Mouse (Mus musculus) frontal cortex, postnatal 36 days (tissue): ENCODE results near the gene Ifnk.

Experiments used
- DNase-seq, 2 experiments: peaks; one replicate each; pipeline ENCODE4 v3.0.0; 2022; ENCODE audit warnings: low spot score in 2 of 2

The Ifnk gene

DNA sequence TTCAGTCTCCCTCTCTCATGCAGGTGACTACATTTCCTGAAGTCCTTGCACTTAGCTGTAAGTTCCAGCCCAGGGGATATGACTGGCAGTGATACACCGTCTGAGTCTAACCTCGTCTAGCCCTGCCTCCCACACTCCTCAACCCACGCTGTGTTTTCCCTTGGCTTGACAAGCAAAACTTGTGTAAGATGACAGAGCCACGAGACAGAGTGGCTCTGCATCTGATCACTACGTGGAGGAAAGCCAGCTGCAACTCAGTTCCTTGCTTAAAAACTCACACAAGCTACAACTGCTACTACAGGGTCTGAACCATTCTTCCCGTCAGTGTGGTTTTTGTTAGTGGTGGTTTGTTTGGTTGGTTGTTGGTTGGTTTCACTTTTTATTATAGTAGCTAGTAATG lies 11.5 kb upstream of the Ifnk start:
- no peak for DNase-seq

DNA sequence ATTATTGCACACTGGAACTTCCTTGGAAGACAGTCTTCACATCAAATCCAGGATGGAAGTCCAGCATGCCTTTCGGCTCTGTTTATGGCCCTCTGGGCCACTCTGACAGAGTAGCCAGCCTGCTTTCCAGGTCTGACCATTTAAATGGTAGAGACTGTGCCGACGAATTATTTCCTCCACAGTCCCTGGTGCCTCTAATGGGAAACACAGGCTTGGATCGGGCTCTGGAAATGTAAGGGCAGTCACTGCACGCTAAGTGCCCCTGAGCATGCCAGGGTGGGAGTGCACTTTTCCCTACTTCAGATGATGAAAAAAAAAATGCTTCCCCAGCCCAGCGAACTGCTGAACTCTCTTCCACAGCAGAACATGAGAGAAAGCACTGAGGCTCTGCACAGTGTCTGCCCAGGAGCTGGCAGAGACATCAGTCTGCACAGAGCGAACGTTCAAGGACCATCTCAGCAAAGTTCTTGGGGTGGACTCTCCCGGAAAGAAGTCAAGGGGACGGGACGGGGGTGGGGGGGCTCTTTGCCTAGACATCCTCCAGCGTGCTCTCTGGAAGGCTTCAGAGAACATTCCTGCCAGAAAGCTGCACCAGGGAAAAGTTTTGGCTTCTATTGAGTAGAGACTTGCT lies 8.3 kb upstream of the Ifnk start:
- DNase-seq, result no peak

DNA sequence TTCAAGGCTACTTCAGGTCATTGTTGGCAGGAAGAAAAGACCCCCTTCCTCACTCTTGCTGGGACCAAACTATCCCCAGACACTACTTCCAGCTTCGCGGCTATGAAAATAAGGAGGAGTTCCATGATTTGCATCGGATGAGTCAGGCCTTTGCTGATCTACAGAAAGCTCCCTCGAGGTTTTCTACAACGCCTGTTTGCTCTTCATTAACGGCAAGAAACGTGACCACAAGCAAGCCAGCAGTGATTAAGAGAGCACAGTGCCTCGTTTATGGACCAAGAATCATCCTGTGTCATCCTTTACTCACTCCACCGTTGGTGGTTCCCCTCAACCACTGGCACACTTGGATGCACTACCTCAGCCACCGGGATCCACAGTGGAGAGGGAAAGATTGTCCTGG lies 6.1 kb upstream of the Ifnk start:
- no peak for DNase-seq

DNA sequence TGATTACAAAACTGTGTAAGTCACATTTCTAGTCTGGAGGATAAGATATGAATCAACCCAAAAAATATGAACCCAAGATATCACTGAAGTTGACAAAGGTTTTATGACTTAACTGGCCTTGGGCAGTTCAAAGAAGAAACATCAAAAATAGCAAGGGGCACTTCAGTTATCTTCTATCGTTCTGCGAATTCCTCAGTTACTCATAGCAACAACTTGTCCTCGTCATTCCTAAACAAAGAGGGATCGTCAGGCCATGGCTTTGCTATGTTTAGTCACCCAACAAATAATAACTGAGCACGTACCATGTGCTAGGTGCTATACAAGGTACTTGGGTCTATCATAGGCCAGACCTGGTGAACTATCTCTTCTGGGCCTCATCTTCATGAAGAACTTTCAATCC lies 5.3 kb upstream of the Ifnk start:
- DNase-seq, result no peak

DNA sequence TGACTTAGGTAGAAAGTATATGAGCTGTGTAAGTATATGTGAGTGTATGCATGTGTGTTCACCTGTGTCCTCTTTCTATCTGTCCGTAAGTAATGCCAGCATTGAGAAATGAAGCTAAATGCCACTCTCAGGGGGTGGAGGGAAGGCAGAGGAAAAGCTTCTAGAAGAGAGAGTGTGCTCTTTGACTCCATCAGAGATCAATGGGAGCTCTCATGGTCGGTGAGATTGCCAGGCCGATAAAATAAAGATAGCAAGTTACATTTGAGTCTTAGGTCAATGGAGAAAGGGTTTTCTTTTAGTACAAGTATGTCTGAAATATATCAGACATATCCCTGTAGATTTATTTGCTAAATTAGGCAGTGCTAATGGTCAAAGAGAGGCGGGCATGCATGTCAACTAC lies 3.5 kb upstream of the Ifnk start:
- no peak for DNase-seq

DNA sequence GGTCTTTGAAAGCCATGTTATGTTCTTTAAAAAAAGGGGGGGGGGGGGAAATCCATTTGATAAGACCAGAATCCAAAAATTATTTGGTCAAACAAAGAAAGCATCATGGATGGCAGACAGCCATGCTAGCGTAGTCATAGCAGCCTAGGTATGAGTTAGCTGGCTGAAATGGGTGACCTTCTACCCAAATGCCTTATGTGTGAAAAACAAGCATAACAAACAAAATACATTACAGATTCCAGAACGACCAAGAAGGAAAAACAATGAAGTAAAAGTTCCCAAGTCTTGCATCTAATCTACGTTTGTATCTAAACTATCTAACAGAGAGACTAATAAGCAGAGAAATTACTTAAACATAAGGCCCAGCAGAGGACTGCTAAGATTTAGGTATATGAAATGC lies 1.1 kb upstream of the Ifnk start:
- DNase-seq, result no peak

DNA sequence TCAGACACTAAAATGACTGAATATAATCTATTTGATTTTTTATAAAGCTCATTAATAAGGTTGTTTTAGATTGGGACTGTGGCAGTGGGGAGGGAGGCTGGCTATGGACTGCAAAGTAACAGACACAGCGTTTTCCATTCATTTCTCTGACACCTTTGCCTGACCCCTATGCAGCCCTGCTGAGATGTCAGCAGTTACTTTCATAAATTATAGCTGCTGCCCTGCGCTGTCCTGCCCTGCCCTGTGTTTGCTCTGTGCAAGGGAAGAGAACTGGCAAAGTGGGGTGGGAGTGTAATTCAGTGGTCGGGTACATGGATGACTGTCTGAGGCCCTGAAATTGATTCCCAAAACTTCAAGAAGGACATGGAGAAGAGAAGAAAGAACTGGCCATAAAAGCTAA lies 2.2 kb downstream of the Ifnk start:
- no peak for DNase-seq

DNA sequence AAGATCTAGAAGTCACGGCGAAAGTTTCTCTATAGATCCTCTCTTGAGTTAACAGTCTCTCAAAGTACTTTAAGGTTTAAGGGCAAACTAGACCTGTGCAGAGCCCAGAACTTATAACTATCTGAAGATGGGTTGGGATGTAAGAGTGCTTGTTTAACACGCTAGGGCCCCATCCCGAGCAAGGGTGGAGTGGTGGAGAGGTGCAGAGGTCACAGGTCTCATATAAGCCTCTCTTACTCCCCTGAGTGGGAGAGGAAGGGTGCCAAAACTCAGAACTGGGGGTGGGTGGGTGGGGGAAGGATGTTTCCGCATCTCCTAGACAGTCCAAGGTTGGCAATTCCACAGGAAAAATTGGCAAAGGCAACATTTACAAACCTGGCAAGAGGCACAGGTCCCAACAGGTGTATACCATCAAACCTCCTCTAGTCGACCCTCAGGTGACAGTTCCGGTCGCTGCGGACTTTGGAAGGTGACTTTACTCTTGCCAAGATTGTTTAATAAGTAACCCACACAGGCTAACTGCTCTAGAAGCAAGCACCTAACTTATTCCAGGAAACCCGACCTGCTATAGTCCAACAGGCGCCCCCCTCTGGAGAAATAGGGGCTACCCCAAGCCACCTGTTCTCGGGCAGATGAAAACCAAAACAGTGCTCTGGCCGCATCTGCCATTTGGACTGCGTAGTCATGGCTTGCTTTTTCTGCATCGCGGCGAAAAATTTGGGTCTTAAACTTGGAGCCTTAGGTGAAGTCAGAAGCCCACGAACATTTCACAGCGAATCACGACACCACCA lies 3.5 kb downstream of the Ifnk start:
- no peak for DNase-seq

DNA sequence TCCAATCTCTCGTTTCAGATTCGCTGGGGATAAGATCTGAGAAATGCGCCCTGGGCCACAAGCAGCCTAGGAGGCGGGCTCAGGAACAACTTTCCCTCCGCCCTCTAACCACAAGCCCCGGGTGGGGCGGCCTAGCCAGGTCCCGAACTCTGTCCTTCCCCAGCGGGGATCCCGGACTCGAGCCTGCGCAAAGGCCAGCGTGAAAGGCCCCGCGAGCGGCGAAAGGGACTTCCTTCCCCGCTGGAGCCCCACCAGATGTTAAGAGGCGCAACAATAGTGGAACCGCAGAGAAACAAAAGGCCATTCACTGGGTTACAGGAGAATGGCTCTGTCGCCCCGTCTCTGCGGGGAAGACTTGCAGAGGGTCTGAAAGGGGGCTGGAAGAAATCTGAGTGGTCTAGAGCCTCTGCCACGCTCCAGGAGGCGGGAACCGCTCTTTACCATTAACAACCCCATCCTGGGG lies 4.3 kb downstream of the Ifnk start:
- DNase-seq, result peak in 1 of 2 experiments; percentile 22

DNA sequence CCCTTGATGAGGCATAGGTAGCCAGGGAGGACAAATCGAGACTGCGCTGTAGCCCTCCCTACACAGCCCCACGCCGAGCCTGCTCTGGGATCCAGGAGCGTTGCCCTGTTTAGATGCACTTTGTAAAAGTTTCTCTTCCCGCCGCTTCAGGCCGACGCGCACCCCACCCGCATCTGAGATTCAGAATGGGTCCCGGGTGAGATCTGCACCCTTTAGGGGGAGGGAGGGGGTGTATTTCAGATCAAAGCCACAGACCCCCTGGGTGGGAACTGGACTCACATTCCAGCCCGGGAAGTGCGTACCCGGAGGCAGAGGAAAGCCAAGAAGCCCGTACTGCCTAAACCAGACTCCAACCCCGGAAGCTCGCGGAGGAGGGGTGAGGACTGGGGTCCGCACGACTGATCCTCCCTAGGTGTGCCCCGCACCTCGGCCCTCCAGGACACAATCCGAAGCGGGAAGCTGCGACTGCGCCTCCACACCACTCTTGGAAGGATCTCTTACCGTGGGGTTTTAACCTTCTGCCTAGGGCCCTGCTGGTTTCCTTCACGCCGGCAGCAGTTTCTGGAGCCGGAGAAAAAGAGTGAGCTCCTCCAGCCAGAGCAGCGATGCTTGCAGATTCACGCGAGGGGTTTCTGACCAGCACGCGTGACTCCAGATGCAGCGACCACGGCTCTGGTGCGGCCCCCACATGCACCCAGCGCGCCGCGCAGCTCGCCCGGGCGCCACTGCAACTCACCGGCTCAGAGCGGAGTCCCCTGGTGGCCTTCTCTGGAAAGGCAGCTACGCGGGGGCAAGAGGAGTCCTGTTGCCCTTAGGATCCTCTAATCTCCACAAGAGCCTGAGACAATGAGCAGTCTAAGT lies 5.1 kb downstream of the Ifnk start, which contains the start of gene Mob3b:
TSS of gene Mob3b (minus strand) at position 734 of the 861 bp plus-strand sequence.
- DNase-seq, result peak; percentile 80 to 84

DNA sequence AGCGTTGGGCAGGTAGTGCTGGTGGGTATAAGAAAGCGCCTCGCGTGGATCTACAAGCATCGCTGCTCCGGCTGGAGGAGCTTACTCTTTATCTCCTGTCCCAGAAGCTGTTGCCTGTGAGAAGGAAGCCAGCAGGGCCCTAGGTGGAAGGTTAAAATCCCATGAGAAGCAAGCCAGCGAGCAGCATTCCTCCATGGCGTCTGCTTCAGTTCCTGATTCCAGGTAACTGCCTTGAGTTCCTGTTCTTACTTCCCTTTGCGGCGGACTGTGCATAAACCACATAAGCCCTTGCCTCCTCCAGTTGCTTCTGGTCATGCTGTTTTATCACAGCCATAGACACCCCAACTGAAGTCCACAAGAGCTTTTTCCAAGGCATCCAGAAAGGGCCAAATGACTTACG lies 6.0 kb downstream of the Ifnk start:
- no peak for DNase-seq

DNA sequence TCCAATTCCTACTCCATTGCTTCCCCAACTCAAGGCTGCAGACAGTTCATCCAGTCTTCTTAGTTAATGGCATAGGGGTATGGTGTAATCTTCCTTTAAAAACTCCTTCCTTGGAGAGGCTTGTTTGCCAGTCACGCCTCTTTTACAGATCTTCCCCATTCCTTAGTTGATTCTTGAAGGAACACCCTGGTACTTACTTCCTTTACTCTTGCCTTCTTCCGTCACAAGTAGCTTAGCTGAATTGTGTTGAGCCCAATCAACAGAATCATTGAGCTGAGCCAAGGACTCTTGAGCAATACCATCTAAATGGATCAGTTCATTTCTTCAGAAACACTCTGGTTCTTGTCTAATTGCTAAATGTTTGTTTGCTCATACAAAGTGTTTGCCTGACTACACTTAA lies 13.4 kb downstream of the Ifnk start:
- no peak for DNase-seq

DNA sequence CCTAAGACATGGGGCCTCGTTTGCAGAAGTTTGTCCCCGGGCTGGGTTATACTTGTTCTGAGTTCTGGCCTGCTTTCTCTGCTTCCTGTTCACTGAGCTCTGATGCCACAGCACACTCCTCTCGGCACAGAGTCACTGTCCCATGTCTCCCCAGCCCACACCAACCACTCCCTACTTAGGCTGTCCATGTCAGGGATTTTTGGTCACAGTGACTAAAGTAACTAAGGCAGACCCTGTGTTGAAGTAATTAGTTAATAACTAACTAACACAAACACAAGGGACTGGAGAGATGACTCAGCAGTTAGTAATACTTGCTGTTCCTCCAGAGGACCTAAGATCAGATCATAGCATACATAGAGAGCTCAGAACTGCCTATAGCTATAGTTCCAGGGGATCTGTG lies 14.1 kb downstream of the Ifnk start:
- no peak for DNase-seq

DNA sequence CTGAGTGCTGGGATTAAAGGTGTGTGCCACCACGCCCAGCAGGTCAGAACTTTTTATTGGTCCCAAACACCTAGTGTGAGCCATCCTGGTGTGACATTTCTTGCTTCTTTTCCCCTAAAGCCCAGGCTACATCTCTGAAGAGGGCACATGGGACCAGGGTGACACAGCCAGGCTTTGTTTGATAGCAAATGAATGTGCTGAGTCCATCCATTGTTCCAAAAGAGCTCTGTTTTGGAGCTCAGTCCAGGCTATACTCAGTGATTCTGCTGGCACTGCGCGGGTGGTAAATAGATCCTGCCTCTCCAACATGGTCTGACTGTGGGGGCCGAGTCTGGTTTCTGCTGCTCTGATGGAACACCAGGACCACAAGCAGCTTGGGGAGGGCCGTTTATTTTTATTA lies 16.0 kb downstream of the Ifnk start:
- DNase-seq, result no peak

DNA sequence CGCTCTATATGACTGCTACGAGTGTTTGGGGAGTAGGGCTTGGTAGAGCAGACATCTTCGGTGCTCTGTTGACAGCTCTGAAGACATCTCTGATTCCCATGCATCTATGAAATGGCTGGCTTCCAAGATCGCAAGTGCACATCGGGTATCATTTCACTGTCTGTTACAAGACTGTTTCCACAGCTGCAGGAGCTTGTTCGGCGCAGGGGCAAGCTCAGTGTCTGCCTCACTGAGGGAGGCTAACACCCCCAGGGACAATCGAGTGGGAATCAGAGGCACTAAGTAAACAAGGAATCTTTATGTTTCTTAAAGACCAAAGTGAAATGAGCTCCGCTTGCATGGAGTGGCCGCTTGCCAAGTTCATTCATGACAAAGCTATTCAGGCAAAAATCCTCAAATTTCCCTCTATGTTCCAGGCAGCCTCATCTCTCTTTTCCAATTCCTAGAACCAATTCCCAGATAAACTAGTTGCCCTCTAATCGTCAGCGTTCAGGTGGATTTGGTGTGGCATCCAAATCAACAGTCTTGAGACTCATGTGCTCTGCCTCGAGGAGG lies 17.8 kb downstream of the Ifnk start:
- no peak for DNase-seq

DNA sequence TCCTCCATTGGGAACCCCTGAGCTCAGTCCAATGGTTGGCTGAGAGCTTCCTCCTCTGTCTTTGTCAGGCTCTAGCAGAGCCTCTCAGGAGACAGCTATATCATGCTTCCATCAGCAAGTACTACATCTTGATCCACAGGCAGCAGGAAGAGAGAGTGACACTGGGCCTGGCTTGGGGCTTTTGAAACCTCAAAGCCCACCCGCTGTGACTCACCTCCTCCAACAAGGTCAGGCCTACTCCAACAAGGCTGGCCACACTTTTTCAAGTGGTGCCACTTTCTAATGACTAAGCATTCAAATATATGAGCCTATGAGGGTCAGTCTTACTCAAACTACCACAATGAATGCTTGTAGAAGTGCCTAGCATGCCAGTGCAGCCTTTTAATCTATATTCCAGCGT lies 20.6 kb downstream of the Ifnk start:
- DNase-seq, result no peak

DNA sequence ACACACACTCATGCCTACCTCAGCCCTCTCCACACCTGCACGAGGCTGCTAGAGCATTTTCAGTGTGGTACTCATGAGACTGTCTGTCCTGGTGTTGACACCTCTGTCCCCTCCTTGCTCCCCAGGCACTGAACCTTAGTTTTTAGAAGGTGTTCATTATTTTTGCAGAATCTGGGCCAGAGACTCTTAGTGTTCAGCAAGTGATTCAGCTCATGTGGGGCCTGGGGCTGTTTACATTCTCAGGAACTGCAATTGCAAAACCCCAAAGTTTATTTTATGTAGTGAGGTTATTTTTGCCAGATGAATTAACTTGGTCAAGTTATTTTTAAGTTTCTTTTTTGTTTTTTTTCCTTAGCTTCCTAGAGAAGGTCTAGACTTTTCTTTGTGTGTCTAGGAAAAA lies 21.7 kb downstream of the Ifnk start:
- no peak for DNase-seq

DNA sequence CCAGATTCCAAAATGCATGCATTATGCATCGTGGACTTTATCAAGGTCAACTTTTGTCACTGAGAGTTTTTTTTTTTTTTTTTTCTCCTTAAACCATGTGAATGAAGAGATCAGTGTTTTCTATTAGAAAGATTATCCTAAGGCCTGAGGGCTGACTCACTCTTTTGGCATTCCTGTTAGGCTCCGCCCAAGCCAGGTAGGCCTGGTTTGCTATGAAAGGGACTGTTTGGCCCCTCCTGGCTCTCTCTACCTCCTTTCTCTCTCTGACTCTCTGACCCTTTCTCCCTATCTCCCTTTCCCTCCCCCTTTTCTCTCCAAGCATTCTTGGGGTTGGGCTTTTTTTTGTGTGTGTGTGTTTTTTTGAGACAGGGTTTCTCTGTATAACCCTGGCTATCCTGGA lies 23.7 kb downstream of the Ifnk start:
- DNase-seq, result no peak

DNA sequence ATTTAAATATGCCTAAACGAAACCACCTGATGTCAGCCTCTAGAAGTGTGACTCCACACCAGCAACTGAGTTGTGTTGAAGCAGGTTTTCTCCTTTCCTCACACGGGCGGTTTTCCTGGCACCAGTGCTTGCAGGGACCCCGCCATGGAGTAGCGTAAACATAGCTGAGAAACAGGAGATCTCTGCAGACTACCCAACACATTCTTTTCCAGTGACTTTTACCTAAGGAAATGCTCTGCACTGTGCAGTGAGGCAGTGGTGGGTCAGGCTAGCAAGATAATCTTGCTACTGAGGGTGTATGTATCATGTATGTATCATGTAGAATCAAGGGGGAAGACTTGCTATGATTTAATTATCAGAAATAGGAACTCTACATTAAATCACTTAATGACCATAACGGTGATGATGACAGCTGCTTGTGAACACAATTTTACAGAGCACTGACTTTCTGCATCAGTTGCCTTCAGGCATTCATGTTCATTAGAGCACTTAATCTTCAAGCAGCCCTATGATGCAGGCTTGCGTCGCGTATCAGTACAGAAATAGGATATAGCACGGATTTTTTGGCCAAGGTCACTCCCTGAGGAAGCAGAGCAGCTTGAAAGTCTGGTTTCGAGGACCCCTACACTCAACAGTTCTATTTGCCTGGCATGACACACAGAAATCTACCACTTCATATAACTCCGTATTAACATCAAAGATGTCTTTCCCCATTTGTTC lies 26.2 kb downstream of the Ifnk start:
- no peak for DNase-seq

DNA sequence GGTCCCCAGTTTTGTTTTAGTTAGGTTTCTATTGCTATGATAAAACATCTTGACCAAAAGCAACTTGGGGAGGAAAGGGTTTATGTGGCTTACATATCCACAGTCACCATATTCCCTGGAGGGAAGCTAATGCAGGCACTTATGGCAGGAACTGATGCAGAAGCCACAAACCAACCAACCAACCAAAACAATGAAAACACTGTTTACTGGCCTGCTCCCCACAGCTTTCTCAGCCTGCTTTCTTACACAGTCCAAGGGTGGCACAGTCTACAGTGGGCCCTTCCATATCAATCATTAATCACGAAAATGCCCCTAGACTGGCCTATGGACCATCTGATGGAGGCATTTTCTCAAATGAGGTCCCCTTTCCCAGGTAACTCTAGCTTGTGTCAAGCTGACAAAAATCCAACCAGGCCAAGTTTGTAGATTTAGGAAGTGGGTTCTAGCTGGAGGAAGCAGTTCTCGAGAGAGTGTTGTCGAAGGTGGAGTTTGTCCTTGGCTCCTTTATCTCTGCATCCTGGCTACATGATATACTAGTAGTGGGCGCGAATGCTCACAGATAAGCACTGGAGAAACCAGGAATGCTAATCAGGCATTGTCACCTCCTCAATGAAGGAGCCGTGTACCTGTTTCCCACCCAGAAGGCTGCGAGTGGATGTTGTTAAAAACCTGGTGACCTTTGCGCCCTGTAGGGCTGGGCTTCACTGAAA lies 35.9 kb downstream of the Ifnk start:
- no peak for DNase-seq

DNA sequence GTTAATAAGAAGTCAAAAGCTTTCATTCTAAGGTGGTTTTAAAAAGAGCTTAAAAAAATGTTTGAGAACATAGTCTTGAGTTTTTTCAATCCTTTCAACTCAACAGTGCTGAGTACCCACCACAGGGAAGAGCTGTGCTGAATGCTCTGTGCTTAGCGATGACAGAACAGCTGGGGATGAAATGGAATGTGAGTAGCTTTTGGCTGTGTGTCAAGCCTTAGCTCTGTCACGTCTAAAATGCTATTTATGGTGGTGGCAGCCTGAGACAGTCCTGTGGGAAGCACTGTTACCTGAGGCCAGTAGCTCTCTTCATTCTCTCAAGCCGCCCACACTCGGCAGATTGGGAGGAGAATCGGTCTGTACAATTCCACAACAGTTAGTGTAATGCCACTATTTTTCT lies 37.9 kb downstream of the Ifnk start:
- DNase-seq, result peak; percentile 30 to 44
